Mouse (Mus musculus) kidney, adult 2 months (tissue): ENCODE data around the gene Mknk1.
A peak's percentile ranks its signal among the peaks of the same experiment; 100 is the strongest.

Experiments used
- CTCF ChIP-seq: fragments of 200-500 bp; conservative IDR thresholded peaks from 2 replicates; pipeline ENCODE4 v1.5.1; 2011; ENCODE audit warnings: low read depth, mild to moderate bottlenecking, control low read depth, low read length, moderate library complexity, mixed read lengths; ENCODE audit not compliant: insufficient read depth, insufficient read length
- POLR2A ChIP-seq: fragments of 200-500 bp; IDR thresholded peaks from one replicate; pipeline ENCODE4 v1.6.1; 2011; ENCODE audit warnings: low read depth, low read length, control low read depth

GRCm38 (mm10) chr4:115827888-115828571, 11.0 kb upstream of the Mknk1 start, which contains the start of gene Mob3c:
- TF ChIP-seq CTCF (no peak), POLR2A (peak; percentile 46)
